Mouse (Mus musculus) neural tube, embryonic 13.5 days (tissue): ENCODE data around the gene Gm6502. TPM values are rescaled to one million over a fixed set of nuclear protein-coding genes. Genes with fewer than 3 reads are reported as not detected.
"Not testable (repeated sequence)": the region's sequence is repeated elsewhere in the genome, so short reads cannot be mapped to it uniquely, and the experiment has no call there.

ENCODE experiments used
- ATAC-seq: fragments of 200-750 bp; cut with Nextera tagmentation; 2 replicates; pipeline ENCODE4 v1.8.0; 2017; ENCODE audit warnings: low read depth, mild to moderate bottlenecking, moderate TSS enrichment, moderate library complexity
- H3K27ac ChIP-seq: fragments of 300-500 bp; sonication (generic); replicated peaks from 2 replicates; pipeline ENCODE4 v1.5.1; 2015; ENCODE audit warnings: moderate library complexity, mild to moderate bottlenecking, inconsistent platforms
- H3K27me3 ChIP-seq: fragments of 300-500 bp; sonication (generic); 2 replicates; pipeline ENCODE4 v1.6.1; 2015; ENCODE audit warnings: mild to moderate bottlenecking, inconsistent platforms
- H3K36me3 ChIP-seq: fragments of 300-500 bp; sonication (generic); 2 replicates; pipeline ENCODE4 v1.6.1; 2015; ENCODE audit warnings: mild to moderate bottlenecking, inconsistent platforms
- H3K4me1 ChIP-seq: fragments of 300-500 bp; sonication (generic); replicated peaks from 2 replicates; pipeline ENCODE4 v1.6.1; 2015; ENCODE audit warnings: inconsistent platforms
- H3K4me2 ChIP-seq: fragments of 300-500 bp; sonication (generic); 2 replicates; pipeline ENCODE4 v1.6.1; 2015; ENCODE audit warnings: inconsistent platforms, mild to moderate bottlenecking, moderate library complexity
- H3K4me3 ChIP-seq: fragments of 300-500 bp; sonication (generic); 2 replicates; pipeline ENCODE4 v1.5.1; 2015; ENCODE audit warnings: mild to moderate bottlenecking, inconsistent platforms
- H3K9ac ChIP-seq: fragments of 300-500 bp; sonication (generic); 2 replicates; pipeline ENCODE4 v1.6.1; 2015; ENCODE audit warnings: moderate library complexity, mild to moderate bottlenecking, inconsistent platforms
- H3K9me3 ChIP-seq: fragments of 300-500 bp; sonication (generic); 2 replicates; pipeline ENCODE4 v1.6.1; 2016; ENCODE audit warnings: inconsistent platforms
- WGBS: fragments of 180-500 bp; shearing (Covaris S2); methylation state at CpG from one replicate; pipeline ENCODE4 v1.1.7; 2015; 5-methylcytosine and 5-hydroxymethylcytosine counted together
- polyA plus RNA-seq: library from polyadenylated mRNA; unstranded; fragments of >200 nt; fragmentation: Nextera tagmentation; extraction: Ambion mirVana; gene quantifications from 2 replicates; pipeline ENCODE4 v1.2.1, GENCODE M21; 2015

The Gm6502 gene
- polyA plus RNA-seq = not detected in 2 replicates

- not testable (repeated sequence) for H3K27me3 ChIP-seq, H3K4me2 ChIP-seq, H3K36me3 ChIP-seq, ATAC-seq, H3K9ac ChIP-seq, H3K4me3 ChIP-seq, H3K27ac ChIP-seq, H3K9me3 ChIP-seq, H3K4me1 ChIP-seq
- WGBS = no CpG with 5 or more reads among the region's 2 CpGs
Measured at GRCm38 (mm10) chr5:94314135-94314534, at the start of gene Gm6502. Gene Gm6502 (plus strand): TSS chr5:94314435.

DNA sequence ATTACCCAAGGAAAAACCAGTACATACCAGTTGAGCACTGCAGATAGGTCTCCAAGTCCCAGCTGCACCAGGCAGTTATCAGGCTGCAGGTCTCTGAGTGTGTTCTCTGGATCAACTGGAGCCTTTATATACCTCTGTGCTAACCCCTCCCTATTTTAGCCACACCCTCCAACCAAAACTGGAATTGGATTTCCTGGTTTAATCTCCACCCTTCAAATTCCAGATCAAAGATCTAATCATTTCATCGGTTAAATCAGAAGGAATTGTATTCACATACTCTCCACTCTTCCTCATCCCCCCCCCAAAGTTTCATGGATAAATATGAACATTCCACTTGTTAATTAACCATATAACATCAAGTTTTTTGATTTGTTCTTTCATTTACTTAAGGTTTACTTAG is 7.5 kb upstream of the Gm6502 start, which contains the start of gene A430089I19Rik:
A430089I19Rik (minus strand) TSS at position 101 of the 400 bp plus-strand sequence.
- not testable (repeated sequence) for H3K27ac ChIP-seq

GRCm38 (mm10) chr5:94339449-94339848 is 25.2 kb downstream of the Gm6502 start, which contains the start of gene AA792892:
Gene AA792892 (plus strand): TSS chr5:94339749.
- H3K36me3 ChIP-seq, H3K9me3 ChIP-seq, H3K9ac ChIP-seq, H3K27me3 ChIP-seq, H3K4me1 ChIP-seq, H3K27ac ChIP-seq, H3K4me2 ChIP-seq, H3K4me3 ChIP-seq, ATAC-seq: not testable (repeated sequence)
- WGBS = no CpG with 5 or more reads among the region's 2 CpGs

More for the DNA sequence above, 7.5 kb upstream of the Gm6502 start, which contains the start of gene A430089I19Rik:
- not testable (repeated sequence) for H3K9ac ChIP-seq, H3K4me1 ChIP-seq, H3K4me3 ChIP-seq, H3K36me3 ChIP-seq, H3K4me2 ChIP-seq, ATAC-seq, H3K27me3 ChIP-seq, H3K9me3 ChIP-seq
- WGBS = 97% methylated on average over 1 of the region's 1 CpGs

Other genes with a start within 250 kb of the Gm6502 start
- not detected in 2 replicates for gene BC061212, start 243.9 kb upstream of the Gm6502 start, polyA plus RNA-seq
- gene Gm6351, start 238.1 kb upstream of the Gm6502 start, polyA plus RNA-seq = not detected in 2 replicates
- gene Gm3106, start 96.4 kb upstream of the Gm6502 start, polyA plus RNA-seq = not detected in 2 replicates
- not detected in 2 replicates for gene A430089I19Rik, start 7.6 kb upstream of the Gm6502 start, polyA plus RNA-seq
- gene AA792892, start 25.3 kb downstream of the Gm6502 start, polyA plus RNA-seq = not detected in 2 replicates
- gene Gm7682, start 131.3 kb downstream of the Gm6502 start, polyA plus RNA-seq = not detected in 2 replicates
- gene Gm3139, start 211.9 kb downstream of the Gm6502 start, polyA plus RNA-seq = not detected in 2 replicates